Mouse (Mus musculus) kidney, postnatal 10 days (tissue): Measurements from ENCODE around the gene Cdkl4.
"Not testable (repeated sequence)": the region's sequence is repeated elsewhere in the genome, so short reads cannot be mapped to it uniquely, and the experiment has no call there.

Source experiments
- DNase-seq: peaks from one replicate; pipeline ENCODE4 v3.0.0; 2021; ENCODE audit warnings: mixed read lengths

Cdkl4 gene

DNA sequence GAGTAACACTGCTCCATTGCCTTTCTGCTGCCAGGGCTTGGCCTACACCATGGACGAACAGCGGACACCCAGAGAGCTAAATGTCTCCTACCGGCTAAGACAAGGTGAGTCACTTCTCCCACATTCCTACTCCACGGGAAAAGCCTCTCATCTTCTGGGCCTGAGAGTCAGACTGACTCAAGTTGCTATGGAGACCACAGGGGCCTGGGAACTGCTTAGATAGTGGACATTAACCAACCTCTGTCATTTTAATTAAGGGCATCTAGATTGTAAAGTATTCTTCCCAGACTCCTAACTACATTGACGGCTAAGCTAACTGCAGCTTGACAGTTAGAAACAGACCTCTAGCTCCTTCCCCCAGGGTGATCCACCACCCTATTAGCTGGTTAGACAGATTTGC, 14.8 kb downstream of the Cdkl4 start:
- DNase-seq = no peak

DNA sequence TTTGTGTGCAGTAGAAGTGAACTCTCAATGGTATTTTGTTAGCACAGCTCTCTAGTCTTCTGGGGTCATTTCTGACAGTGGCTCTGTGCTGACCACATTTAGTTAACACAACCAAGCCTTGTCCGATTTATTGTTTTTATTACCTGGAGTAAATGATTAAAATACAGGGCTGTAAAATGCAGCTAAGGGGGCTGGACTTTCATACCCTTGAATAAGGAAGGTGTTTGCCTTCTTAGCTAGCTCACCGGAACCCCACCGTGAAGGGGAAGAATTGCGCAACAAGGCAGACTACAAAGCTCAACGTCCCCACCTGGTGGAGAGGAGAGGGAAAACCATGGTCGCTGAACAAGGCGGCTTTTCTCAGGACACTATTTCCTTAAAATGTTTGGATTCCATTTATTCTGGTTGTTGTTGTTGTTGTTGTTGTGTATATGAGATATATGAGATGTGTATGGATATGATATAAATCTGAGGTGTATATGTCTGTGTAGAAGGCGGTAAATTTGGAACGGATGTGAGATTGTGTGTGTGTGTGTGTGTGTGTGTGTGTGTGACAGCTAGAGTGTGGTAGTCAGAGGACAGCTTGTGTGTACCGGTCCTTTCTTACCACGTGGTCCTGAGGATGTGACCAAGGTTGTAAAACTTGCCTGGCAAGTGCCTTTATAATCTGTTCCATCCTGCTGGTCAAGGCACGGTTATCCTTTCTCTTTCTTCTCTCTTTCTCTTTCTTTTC, 16.8 kb downstream of the Cdkl4 start:
- peak; percentile 87 for DNase-seq

DNA sequence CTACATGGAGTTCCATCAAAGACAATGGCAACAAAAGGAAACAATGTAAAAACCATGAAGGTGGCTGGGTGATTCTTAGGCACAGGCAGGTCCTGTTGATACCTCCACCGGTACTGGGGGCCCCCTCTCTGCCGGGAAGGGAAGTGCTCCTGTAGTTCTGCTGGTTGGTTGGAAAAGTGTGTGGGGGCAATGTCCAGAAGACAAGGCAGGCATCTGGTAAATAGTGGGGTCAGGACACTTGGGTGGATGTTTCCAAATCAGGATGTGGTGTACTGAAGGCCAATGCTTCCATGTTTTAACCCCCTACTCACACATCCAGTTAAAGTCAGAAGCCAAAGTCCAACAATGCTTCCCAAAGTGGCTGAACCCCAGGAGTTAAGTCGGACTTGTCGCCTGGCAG, 17.9 kb downstream of the Cdkl4 start:
- no peak for DNase-seq

DNA sequence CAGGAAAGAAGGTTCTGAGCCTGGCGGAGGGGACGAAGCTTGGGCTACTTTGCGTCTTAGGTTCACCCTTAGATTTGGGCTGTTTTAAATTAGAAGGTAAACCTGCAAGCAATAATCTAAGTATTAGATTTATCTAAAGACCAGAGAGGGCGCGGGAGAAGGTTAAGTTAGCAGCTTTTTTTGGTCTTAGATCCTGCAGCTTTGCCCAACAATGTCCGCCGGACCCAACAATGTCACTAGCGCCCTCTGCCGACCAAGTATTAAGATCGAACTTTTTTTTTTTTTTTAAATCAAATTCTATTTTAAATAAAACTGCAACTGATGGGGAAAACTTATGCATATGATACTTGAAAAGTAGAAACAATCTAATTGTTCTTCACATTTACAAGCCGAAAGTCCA, 18.6 kb downstream of the Cdkl4 start:
- DNase-seq = peak; percentile 76

DNA sequence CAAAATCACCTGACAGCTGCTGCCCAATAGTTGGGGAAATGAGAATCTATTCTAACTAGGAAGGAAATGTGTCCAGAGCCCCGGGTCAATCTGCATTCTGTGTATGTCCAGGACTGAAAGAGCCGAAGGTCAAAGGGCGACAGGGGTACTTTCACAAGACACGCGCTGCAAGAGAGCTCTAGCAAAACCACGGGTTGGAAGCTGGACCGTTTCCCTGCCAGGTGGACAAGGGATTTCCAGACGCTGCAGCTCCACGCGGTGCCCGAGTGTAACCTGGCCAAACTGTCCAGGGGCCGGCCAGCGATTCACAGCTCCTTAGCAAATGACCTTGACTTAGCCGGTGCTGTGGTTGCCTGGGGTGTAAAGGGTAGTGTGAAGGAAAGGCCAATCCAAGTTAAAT, 19.0 kb downstream of the Cdkl4 start:
- DNase-seq = peak; percentile 40

DNA sequence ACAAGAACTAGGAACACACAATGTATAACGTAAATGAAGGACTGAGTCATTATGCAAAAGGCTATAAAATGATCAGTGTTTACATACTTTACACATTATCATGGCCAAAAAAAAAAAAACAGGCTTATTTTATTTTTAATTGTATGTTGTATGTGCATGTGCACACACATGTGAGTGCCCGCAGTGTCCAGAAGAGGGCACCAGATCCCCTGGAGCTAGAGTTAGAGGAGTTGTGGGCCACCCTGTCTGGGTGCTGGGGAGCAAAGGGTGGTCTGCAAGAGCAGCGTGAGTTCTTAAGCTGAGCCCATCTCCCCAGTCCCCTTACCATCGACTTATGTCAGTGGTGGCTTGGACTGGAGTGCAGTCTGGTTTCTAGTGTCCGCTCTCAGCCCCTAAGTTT, 20.2 kb downstream of the Cdkl4 start:
- no peak for DNase-seq

DNA sequence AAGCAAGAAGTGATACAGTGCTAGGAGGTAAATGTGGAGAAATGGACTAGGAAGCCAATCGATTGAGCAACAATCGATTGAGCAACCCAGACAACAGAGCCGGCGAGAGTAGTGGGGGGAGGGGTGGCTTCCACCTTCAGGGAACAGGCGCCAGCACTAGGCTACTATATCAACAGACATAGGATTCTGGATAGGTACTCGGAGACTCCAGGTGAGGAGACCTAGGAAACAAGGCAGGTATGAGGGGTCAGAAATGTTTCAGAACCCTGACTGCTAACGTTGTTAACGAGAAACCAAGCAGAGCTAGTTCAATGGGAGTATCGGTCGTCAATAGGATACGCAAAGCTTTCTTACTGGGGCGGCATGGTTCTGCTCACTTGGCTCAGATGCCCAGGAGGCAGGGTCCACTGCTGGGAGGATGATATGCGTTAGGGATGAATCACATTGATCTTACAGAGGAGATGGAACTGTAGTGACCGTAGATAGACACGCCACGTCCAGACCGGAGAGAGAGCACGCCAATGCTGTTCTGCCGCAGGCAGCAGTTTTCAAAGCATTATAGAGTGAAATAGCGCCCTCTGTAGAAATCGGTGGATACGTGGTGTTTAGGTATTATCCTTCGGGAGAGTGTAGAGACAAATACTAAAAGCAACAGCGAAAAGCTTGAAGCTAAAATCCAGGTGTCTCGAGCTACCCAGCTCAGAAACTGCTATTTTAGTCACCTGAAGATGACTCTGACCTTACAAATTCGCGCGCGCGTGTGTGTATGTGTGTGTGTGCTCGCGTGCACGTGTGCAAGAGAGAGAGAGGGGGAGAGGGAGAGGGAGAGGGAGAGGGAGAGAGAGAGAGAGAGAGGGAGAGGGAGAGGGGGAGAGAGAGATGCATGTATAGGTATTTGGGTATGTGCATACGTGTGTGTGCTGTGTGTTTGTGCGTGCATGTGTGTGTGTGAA, 24.0 kb downstream of the Cdkl4 start:
- peak; percentile 84 for DNase-seq

DNA sequence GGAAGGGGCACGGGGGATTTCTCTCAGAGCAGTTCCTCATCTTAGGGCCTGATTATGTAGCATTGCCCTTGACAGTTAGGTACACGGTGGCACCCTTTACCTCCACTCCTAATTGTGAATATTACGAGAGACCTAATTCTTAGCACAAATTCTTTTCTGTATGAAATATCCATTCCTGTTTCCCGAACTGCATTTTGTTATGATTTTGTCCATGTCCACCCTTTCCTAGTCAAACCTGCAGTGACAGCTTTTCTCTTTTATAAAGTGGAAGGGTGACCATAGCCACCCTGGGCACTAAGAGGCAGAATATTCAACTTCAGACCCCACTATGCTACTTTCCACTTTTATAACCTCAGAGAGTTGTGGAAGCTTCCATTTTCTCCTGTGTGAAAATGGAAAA, 25.0 kb downstream of the Cdkl4 start:
- DNase-seq = no peak

DNA sequence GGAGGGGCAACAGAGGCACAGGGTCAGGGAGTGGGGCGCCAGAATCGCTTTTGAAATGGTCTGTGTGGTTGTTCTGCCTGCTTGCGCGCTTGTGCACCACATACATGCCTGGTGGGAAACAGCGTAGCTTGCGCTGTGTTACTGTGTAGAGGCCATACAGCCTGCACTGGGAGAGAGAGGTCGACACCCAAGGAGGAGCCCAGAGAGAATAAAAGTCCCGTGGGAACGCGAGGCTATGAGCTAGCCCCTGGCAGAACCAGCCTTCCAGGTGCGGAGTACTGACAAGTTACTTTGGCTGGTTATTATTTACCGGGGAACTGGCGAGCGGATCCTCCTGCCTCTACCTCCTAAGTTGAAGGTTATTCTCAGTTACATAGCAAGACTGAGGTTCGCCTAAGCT, 26.6 kb downstream of the Cdkl4 start:
- DNase-seq = no peak

DNA sequence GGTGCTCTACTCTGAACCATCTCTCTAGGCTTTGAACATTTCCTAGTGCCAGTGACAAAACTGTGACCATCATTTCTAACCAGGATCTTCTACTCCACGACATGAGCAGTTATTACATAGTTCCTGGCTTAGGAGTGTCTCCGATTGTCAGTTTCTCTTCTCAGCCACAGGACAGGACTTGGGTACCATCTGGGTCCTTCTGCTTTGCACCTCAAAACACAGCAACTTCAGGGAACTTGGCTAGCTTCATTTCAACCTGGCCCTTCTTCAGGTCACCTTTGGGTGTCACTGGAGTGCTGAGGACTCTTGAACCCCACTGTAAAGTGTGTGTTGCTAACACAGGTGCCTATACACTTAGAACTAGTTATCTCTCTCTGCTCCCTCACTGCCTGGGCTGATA, 30.8 kb downstream of the Cdkl4 start:
- no peak for DNase-seq

DNA sequence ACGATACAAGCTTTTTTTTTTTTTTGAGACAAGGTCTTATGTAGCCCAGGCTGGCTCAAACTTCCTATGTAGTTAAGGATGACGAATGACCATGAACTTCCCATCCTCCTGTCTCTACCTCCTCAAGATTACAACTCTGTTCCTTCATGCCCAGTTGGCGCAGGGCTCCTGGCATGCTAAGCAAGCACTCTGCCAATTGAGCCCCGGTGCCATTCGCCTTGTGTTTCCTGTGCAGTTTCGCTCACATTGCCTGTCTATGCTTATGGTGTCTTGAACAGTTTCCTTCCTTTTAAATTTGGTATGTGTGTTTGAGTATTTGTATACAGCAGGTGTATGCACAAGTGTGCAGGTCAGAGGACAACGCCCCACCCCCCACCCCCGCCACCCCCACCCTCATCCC, 31.4 kb downstream of the Cdkl4 start:
- no peak for DNase-seq

DNA sequence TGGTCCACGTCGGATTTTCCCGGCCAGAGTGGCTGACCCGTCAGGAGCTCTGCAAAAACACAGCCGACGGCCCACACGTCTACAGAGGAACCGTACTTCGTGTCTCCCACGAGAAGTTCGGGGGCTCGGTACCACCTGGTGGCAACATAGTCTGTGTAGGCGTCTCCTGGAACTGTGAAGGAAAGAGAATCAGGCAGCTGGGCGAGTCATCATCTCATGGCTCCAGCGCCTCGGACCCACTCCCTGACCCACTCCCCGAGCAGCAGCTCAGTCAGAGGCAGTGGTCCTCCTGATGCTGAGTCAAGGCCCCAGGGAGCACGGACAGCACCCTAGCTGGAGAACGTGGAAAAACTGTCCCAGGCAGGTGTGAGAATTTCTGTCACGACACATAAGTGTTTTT, 34.0 kb downstream of the Cdkl4 start:
- DNase-seq = no peak

DNA sequence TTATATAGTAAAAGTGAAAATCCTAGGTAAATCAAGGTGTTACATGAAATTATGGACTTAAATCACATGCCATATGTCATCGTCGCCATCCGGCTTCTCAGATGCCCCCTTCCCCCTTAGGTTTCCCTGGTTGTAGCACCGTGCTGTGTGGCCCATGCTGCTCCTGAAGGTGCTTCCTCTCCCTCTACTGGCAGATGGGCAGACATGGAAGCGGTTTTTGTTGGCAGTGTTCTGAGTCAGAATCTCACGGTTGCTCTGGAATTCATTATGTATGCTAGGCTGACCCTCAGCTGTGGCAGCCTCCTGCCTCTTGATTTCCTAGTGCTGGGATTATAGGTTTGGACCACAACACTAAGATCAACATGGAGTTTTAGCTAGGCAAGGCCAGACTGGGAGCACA, 40.5 kb downstream of the Cdkl4 start:
- DNase-seq = no peak

DNA sequence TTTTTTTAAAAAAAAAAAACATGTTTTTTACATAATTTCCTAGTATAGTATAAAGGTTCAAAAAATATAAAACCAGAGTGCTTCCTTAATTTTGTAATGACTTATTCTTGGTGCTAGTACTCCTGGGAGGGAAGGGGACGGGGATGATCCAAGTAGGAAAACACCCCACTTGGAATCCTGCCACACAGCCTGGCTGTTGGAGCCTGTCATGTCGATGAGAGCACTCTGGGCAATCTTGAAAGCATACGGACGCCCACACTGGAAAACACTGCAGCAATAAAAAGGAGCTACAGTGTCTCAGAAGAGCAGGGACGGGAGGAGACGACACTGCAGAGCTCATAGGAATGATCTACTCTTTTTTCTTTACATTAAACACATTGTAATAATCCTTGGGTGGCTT, 42.0 kb downstream of the Cdkl4 start:
- peak; percentile 17 for DNase-seq

DNA sequence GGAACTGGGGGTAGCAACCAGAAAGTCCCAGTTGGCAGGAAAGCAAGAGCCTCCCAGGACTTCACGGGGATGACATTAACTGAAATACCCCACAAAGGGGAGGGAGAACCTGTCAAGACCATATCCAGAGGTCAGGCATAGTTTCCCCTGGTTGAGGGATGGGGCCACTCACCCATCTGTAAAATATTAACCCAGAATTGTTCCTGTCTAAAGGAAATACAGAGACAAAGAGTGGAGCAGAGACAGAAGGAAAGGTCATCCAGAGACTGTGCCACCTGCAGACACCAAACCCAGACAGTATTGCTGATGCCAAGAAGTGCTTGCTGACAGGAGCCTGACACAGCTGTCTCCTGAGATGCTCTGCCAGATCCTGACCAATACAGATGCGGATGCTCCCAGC, 46.3 kb downstream of the Cdkl4 start:
- DNase-seq = not testable (repeated sequence)

DNA sequence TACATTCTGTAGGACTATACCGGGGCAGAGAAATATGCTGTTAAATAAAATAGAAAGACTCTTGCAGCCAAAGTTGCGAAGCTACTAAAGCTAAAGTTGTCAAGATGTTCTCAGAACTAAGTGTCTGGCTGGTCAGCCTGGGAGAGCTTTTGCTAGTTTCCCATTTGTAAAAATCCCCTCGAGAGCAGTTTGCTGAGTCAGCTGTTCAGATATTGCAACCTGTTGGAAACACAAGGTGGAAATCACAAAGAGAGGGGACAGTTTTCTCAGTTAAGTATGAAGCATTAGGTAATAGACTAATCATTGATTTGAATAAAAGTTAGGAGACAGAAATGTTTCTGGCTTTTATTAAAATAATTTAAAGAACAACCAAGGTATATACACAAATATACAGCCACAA, 54.4 kb downstream of the Cdkl4 start:
- DNase-seq = no peak

DNA sequence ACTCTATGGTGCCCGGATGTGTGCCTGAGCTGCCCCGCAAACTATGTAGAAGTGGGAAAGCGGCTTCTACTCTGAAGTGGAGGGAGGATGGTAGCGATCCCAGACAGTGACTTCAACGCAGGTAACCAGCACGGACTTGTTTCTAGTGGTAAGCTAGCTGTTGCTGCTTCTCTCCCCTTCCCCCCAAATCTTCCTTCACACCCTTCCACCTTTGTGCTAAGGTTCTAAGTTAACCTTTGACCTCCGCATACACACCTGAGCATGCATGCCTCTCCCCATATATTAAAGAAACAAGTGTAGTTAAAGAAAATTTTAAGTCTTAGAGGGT, 55.4 kb downstream of the Cdkl4 start:
- DNase-seq = no peak

DNA sequence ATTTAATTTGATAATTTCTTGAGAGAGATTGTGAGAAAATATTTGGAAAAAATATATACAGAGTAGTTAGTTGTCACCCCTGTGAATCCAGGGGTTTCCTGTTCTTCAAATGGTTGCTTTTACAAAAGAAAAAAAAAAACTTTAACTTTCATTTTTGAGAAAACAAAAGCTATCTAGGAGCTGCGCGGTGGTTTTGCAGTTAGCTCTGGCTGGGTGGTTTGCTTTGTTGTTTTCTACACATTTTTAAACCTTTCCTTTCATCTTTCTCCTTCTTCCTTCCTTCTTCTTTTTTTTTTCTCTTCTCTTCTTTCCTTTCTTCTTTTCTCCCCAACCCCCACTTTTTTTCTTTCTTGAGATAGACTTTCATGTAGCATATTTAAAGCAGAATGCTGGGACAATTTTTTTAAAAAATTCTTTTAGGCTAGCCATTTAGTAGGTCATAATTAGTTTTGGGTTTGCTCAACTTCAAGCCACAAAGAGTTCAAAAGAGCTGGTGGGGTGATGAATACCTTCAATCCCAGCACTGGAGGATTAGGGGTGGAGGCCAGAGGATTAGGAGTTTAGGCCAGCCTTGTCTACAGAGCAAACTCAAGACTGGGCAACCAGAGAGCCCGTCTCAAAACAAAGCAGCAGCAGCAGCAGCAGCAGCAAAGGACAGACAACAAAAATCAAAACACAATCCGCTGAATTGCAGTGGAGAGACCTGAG, 55.9 kb downstream of the Cdkl4 start:
- DNase-seq = no peak

DNA sequence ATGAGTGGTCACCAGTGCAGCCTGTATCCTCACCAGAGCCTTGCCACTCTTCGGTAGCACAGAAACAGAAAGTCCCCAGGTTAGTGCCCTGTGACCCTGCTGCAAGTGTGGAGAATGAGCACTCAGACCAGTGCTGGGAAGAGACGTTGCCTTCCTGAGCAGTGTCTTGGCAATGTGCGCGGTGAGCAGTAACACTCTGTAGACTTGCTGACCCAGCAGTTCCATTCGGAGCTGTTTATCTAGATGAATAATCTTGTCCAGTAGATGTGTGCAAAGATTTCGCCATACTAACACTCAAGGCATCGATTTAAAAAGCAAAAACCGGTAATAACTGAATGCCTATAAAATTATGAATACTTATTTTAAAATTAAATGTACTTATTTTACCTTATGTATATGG, 57.1 kb downstream of the Cdkl4 start:
- no peak for DNase-seq

DNA sequence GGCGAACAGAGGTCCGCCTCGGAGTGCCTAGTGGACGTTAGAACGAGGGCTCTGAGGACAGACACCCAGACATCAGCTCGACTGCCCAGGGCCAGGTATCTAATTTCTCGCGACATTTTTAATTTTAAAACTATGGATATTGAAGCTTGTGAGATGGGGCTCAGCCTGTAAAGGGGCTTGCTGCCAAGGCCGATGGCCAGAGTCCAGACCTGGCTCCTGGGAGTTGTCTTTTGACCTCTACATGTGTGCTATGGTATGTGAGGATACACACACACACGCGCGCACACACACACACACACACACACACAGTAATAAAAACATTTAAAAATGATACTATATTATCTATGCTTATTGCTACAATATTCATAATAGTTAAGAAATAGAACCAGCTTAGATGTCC, 58.8 kb downstream of the Cdkl4 start:
- no peak for DNase-seq

DNA sequence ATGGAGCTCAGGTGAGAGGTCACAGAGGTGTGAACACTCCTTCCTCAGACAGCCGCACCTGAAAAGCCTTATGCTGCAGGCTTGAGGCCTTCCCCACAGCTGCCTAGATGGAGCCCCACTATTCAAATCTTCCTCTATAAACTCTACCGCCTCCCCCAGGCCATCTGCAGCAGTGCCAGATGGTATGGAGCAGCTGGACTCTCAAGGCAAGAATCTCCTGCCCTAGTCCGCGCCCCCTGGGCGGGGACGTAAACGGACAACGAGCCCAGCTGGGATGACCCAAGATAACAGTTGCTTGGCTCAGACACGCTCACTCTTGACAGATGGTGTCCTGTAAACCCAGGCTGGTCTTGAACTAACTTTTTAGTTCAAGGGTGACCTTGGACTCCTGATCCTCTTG, 60.4 kb downstream of the Cdkl4 start:
- DNase-seq = no peak

DNA sequence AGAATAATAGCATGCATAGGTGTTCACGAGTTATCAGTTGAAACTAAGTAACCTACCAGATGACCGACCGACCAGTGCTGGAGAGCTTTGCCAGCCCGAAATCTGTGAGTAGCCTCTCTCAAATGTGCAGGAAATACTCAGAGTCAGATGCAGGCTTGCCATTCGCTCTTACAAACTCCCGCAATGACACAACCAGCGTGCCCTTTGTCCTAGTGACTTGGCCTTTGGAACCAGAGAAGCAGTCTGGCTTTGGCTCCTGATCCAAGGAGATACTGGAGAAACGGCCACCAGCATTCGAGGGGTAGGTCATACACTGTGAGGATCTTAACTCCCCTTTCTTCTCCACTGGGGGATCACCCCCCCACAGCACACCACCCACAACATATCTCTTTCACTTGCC, 61.7 kb downstream of the Cdkl4 start:
- no peak for DNase-seq

DNA sequence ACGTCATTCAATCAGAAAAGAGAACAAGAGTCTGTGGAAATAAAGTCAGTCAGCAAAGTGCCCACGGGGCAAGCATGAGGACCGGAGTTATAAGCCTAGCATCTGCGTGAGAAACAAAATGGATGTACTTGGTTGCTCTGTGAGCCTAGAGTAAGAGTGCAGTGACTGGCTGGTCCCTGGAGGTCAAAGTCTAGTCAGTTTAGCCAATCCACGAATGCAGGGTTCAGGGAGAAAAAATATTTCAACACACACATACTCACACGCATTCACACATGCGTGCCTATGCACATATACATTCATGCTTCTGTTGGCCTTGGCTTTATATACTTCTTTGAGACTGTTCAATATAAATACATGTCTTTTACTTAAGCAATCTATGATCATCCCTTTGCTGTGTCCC, 62.1 kb downstream of the Cdkl4 start:
- DNase-seq = no peak

DNA sequence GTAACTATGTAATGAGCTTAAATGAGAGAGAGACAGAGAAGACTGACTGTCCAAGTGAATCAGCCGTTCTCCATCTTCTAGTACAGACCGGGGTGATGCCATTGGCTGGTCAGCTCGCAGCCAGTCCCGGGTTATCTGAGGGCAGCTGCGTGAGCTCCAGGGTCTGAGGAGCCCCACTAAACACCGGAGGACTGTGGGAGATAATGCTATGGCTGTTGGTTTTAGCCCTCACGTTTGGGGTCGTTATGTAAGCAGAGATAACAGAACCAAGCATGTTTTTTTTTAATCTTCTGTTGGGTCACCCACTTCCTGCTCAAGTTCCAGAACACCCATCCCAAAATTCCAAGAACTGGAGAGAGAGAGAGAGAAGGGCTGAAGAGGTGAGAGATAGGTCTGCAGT, 63.8 kb downstream of the Cdkl4 start:
- no peak for DNase-seq
